Mouse (Mus musculus) limb, embryonic 10.5 days (tissue): ENCODE measurements at regions not wholly inside any gene's neighbourhood (a gene's known extent, or its start where the extent isn't known, plus 50 kb on each side); places are given as distances from the start of the nearest gene placed in this dataset.
A peak's percentile ranks its signal among the peaks of the same experiment; 100 is the strongest.

Experiments used
- DNase-seq: peaks from one replicate; pipeline ENCODE4 v3.0.0-alpha.2; 2017; ENCODE audit warnings: low spot score
- H3K27ac ChIP-seq: fragments of 300-500 bp; sonication (generic); 2 replicates; pipeline ENCODE4 v1.5.1; 2016; ENCODE audit warnings: mild to moderate bottlenecking
- H3K27me3 ChIP-seq: fragments of 300-500 bp; sonication (generic); 2 replicates; pipeline ENCODE4 v1.6.1; 2016; ENCODE audit warnings: low read depth, mild to moderate bottlenecking; ENCODE audit not compliant: poor library complexity, severe bottlenecking
- H3K36me3 ChIP-seq: fragments of 300-500 bp; sonication (generic); 2 replicates; pipeline ENCODE4 v1.6.1; 2016; ENCODE audit warnings: mild to moderate bottlenecking, moderate library complexity
- H3K4me1 ChIP-seq: fragments of 300-500 bp; sonication (generic); 2 replicates; pipeline ENCODE4 v1.6.1; 2016
- H3K4me3 ChIP-seq: fragments of 300-500 bp; sonication (generic); 2 replicates; pipeline ENCODE4 v1.5.1; 2016; ENCODE audit warnings: mild to moderate bottlenecking, moderate library complexity
- H3K9me3 ChIP-seq: fragments of 300-500 bp; sonication (generic); replicated peaks from 2 replicates; pipeline ENCODE4 v1.6.1; 2016; ENCODE audit warnings: mild to moderate bottlenecking
- WGBS: fragments of 180-500 bp; shearing (Covaris S2); methylation state at CpG from one replicate; pipeline ENCODE4 v1.1.7; 2016; 5-methylcytosine and 5-hydroxymethylcytosine counted together

DNA sequence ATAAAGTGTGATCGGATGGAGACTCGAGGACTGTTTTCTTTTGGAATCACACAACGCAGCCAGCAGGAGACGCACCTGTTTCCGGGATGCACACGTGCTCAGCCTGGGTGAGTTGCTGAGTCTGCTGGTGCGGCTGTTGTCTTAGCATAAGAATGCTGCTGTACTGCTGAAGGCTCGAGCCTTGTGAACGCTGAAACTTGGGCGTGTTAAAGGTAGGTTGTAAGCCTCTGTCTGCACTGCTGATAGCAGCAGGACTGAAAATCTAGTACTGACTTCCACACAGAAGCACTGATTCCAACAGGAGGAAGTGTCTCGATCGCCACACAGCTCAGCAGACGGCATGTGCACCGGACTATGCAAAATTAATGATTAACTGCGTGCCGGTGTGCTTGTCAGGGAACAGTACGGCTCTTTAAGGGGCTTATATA lies 169.1 kb downstream of the Ndfip2 start:
- DNase-seq, result no peak
- Histone ChIP-seq H3K27me3 (no peaks in the 10 kb centered on the region), H3K27ac (no peak overlapping the region), H3K9me3 (no peaks in the 10 kb centered on the region), H3K4me3 (no peak overlapping the region), H3K36me3 (no peaks in the 10 kb centered on the region), H3K4me1 (peaks cover 19% of the 10 kb centered on the region)
- whole genome bisulfite sequencing, result 59% methylated on average over 17 of the region's 17 CpGs

GRCm38 (mm10) chr14:105426597-105427334 lies 168.4 kb downstream of the Ndfip2 start:
- peak overlapping the region; percentile 50; the same call in 1 of the 2 replicates for H3K27ac ChIP-seq
- no peaks in the 10 kb centered on the region for H3K27me3 ChIP-seq
- 71% methylated on average over 19 of the region's 19 CpGs for WGBS
- no peak for DNase-seq
- H3K36me3 ChIP-seq, result no peaks in the 10 kb centered on the region
- peaks cover 16% of the 10 kb centered on the region for H3K4me1 ChIP-seq
- no peaks in the 10 kb centered on the region for H3K9me3 ChIP-seq
- no peak overlapping the region for H3K4me3 ChIP-seq

GRCm38 (mm10) chr14:105417967-105418366 lies 159.6 kb downstream of the Ndfip2 start:
- Histone ChIP-seq H3K4me1 (peaks cover 14% of the 10 kb centered on the region), H3K27ac (no peak overlapping the region), H3K4me3 (no peak overlapping the region), H3K27me3 (no peaks in the 10 kb centered on the region), H3K9me3 (no peaks in the 10 kb centered on the region), H3K36me3 (no peaks in the 10 kb centered on the region)
- WGBS, result 80% methylated on average over 4 of the region's 4 CpGs
- no peak for DNase-seq

- WGBS, result 68% methylated on average over 8 of the region's 8 CpGs
- no peaks in the 10 kb centered on the region for H3K9me3 ChIP-seq
- peak overlapping the region; percentile 64; the same call in 1 of the 2 replicates for H3K27ac ChIP-seq
- no peaks in the 10 kb centered on the region for H3K36me3 ChIP-seq
- no peak for DNase-seq
- H3K27me3 ChIP-seq, result no peaks in the 10 kb centered on the region
- H3K4me3 ChIP-seq, result no peak overlapping the region
- H3K4me1 ChIP-seq, result peaks cover 14% of the 10 kb centered on the region
Observed at GRCm38 (mm10) chr14:105417458-105417960, 159.1 kb downstream of the Ndfip2 start.

- Histone ChIP-seq H3K9me3 (no peaks in the 10 kb centered on the region), H3K4me3 (no peak overlapping the region), H3K36me3 (no peaks in the 10 kb centered on the region), H3K4me1 (peaks cover 14% of the 10 kb centered on the region), H3K27ac (peak overlapping the region; percentile 64), H3K27me3 (no peaks in the 10 kb centered on the region)
- 60% methylated on average over 7 of the region's 7 CpGs for WGBS
- DNase-seq, result no peak
Observed at GRCm38 (mm10) chr14:105416964-105417363, 158.6 kb downstream of the Ndfip2 start.

GRCm38 (mm10) chr14:105404662-105405061 lies 146.3 kb downstream of the Ndfip2 start:
- Histone ChIP-seq H3K9me3 (no peaks in the 10 kb centered on the region), H3K4me3 (no peak overlapping the region), H3K27me3 (no peaks in the 10 kb centered on the region), H3K27ac (no peak overlapping the region), H3K36me3 (no peaks in the 10 kb centered on the region), H3K4me1 (no peaks in the 10 kb centered on the region)
- 97% methylated on average over 2 of the region's 2 CpGs for WGBS
- DNase-seq, result no peak

- WGBS, result 91% methylated on average over 6 of the region's 6 CpGs
- H3K4me3 ChIP-seq, result no peak overlapping the region
- DNase-seq, result no peak
Observed at GRCm38 (mm10) chr14:105404241-105404640, 145.9 kb downstream of the Ndfip2 start.

GRCm38 (mm10) chr14:105403256-105403655 lies 144.9 kb downstream of the Ndfip2 start:
- H3K9me3 ChIP-seq, result no peaks in the 10 kb centered on the region
- no peak overlapping the region for H3K27ac ChIP-seq
- WGBS, result 84% methylated on average over 9 of the region's 9 CpGs
- H3K4me3 ChIP-seq, result no peak overlapping the region
- peaks cover 11% of the 10 kb centered on the region for H3K4me1 ChIP-seq
- no peak for DNase-seq
- H3K36me3 ChIP-seq, result no peaks in the 10 kb centered on the region
- H3K27me3 ChIP-seq, result no peaks in the 10 kb centered on the region

More at GRCm38 (mm10) chr14:105404241-105404640, 145.9 kb downstream of the Ndfip2 start:
- Histone ChIP-seq H3K27ac (no peak overlapping the region), H3K9me3 (no peaks in the 10 kb centered on the region), H3K4me1 (peaks cover under 1% of the 10 kb centered on the region), H3K36me3 (no peaks in the 10 kb centered on the region), H3K27me3 (no peaks in the 10 kb centered on the region)

DNA sequence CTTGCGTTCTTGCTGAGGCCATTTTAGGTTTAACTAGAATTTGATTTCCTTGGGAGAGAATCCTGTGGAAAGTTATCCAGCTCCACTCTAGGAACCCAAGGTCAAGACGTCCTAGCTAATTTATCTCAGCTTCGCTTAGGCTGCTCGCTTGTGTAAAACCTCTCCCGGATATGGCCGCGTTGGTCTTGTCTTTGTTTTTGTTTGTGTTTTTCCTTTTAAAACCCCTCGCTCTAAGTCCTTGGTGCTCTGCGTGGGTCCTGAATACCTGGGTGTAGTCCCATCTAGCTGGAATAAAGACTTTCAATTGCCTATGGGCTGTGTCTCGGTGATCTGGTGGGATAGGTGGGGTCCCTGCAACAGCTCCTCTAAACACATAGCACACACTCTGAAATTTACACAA lies 144.2 kb downstream of the Ndfip2 start:
- 93% methylated on average over 10 of the region's 10 CpGs for WGBS
- H3K27me3 ChIP-seq, result no peaks in the 10 kb centered on the region

DNA sequence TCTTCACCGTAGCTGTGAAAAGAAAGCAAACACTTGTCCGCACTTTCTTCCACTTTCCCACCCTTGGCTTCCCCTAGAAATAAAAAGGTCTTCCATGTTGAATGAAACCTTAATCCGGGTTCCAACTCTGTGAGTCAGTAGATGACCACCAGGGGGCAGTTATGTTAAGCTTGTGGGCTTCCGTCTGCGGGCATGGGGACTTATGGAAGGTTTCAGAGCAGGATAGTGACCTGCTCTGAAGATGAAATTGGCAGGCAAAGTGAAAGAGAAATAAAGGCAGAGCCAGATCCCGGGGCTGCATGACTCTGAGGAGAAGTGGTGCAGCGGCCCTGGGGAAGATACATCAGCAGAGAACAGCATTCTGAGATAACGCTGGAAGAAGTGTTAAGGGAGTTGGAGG lies 139.1 kb downstream of the Ndfip2 start:
- 33% methylated on average over 8 of the region's 8 CpGs for WGBS
- no peaks in the 10 kb centered on the region for H3K36me3 ChIP-seq
- H3K4me3 ChIP-seq, result no peak overlapping the region
- H3K27me3 ChIP-seq, result 0 out of 2 replicates have a peak, but pooled peaks cover 3% of the 10 kb centered on the region
- no peak overlapping the region for H3K27ac ChIP-seq
- peak; percentile 80 for DNase-seq
- H3K4me1 ChIP-seq, result peaks cover 30% of the 10 kb centered on the region
- H3K9me3 ChIP-seq, result no peaks in the 10 kb centered on the region

More for the DNA sequence above, 144.2 kb downstream of the Ndfip2 start:
- H3K36me3 ChIP-seq, result no peaks in the 10 kb centered on the region
- H3K4me1 ChIP-seq, result peaks cover 16% of the 10 kb centered on the region
- H3K4me3 ChIP-seq, result no peak overlapping the region
- no peak for DNase-seq
- no peak overlapping the region for H3K27ac ChIP-seq
- H3K9me3 ChIP-seq, result no peaks in the 10 kb centered on the region

- H3K4me1 ChIP-seq, result peaks cover 16% of the 10 kb centered on the region
- no peak overlapping the region for H3K27ac ChIP-seq
- no peaks in the 10 kb centered on the region for H3K9me3 ChIP-seq
- H3K4me3 ChIP-seq, result no peak overlapping the region
- DNase-seq, result no peak
- WGBS, result 86% methylated on average over 21 of the region's 21 CpGs
- 0 out of 2 replicates have a peak, but pooled peaks cover 3% of the 10 kb centered on the region for H3K27me3 ChIP-seq
- H3K36me3 ChIP-seq, result no peaks in the 10 kb centered on the region
Observed at GRCm38 (mm10) chr14:105392079-105392813, 133.9 kb downstream of the Ndfip2 start.

GRCm38 (mm10) chr14:105391430-105391829 lies 133.1 kb downstream of the Ndfip2 start:
- Histone ChIP-seq H3K36me3 (no peaks in the 10 kb centered on the region), H3K4me1 (peaks cover 10% of the 10 kb centered on the region), H3K9me3 (no peaks in the 10 kb centered on the region), H3K4me3 (no peak overlapping the region), H3K27ac (no peak overlapping the region), H3K27me3 (0 out of 2 replicates have a peak, but pooled peaks cover 3% of the 10 kb centered on the region)
- no peak for DNase-seq
- WGBS, result 88% methylated on average over 11 of the region's 11 CpGs

- DNase-seq, result no peak
- Histone ChIP-seq H3K27me3 (no peaks in the 10 kb centered on the region), H3K4me3 (no peak overlapping the region), H3K4me1 (peaks cover 9% of the 10 kb centered on the region), H3K9me3 (no peaks in the 10 kb centered on the region), H3K36me3 (no peaks in the 10 kb centered on the region), H3K27ac (no peak overlapping the region)
- WGBS, result 86% methylated on average over 4 of the region's 4 CpGs
Observed at GRCm38 (mm10) chr14:105385119-105385518, 126.7 kb downstream of the Ndfip2 start.
